Mouse (Mus musculus) heart, embryonic 12.5 days (tissue): ENCODE measurements around the gene Gm49355. TPM values are rescaled to one million over a fixed set of nuclear protein-coding genes. Genes with fewer than 3 reads are reported as not detected.

Experiments
- ATAC-seq: fragments of 200-750 bp; cut with Nextera tagmentation; 2 replicates; pipeline ENCODE4 v1.8.0; 2017; ENCODE audit warnings: moderate TSS enrichment, moderate library complexity; ENCODE audit not compliant: insufficient number of reproducible peaks, low FRiP score
- H3K27ac ChIP-seq: fragments of 300-500 bp; sonication (generic); 2 replicates; pipeline ENCODE4 v1.5.1; 2016; ENCODE audit warnings: mild to moderate bottlenecking, moderate library complexity; ENCODE audit not compliant: poor library complexity, severe bottlenecking
- H3K27me3 ChIP-seq: fragments of 300-500 bp; sonication (generic); replicated peaks from 2 replicates; pipeline ENCODE4 v1.6.1; 2016; ENCODE audit warnings: mild to moderate bottlenecking, moderate library complexity
- H3K36me3 ChIP-seq: fragments of 300-500 bp; sonication (generic); 2 replicates; pipeline ENCODE4 v1.6.1; 2016; ENCODE audit warnings: mild to moderate bottlenecking, moderate library complexity
- H3K4me1 ChIP-seq: fragments of 300-500 bp; sonication (generic); replicated peaks from 2 replicates; pipeline ENCODE4 v1.6.1; 2016; ENCODE audit warnings: mild to moderate bottlenecking
- H3K4me2 ChIP-seq: fragments of 300-500 bp; sonication (generic); 2 replicates; pipeline ENCODE4 v1.6.1; 2016; ENCODE audit warnings: mild to moderate bottlenecking, moderate library complexity
- H3K4me3 ChIP-seq: fragments of 300-500 bp; sonication (generic); 2 replicates; pipeline ENCODE4 v1.5.1; 2016; ENCODE audit warnings: mild to moderate bottlenecking
- H3K9ac ChIP-seq: fragments of 300-500 bp; sonication (generic); 2 replicates; pipeline ENCODE4 v1.6.1; 2016; ENCODE audit warnings: mild to moderate bottlenecking, moderate library complexity
- H3K9me3 ChIP-seq: fragments of 300-500 bp; sonication (generic); replicated peaks from 2 replicates; pipeline ENCODE4 v1.6.1; 2016; ENCODE audit warnings: mild to moderate bottlenecking, moderate library complexity
- WGBS: fragments of 180-500 bp; shearing (Covaris S2); methylation state at CpG from one replicate; pipeline ENCODE4 v1.1.7; 2016; 5-methylcytosine and 5-hydroxymethylcytosine counted together
- polyA plus RNA-seq: library from polyadenylated mRNA; unstranded; fragments of >200 nt; fragmentation: Nextera tagmentation; extraction: Ambion mirVana; gene quantifications from 2 replicates; pipeline ENCODE4 v1.2.1, GENCODE M21; 2016

Gm49355 gene
- polyA plus RNA-seq, 1 experiment from 2014 or later, result 0.14 TPM

DNA sequence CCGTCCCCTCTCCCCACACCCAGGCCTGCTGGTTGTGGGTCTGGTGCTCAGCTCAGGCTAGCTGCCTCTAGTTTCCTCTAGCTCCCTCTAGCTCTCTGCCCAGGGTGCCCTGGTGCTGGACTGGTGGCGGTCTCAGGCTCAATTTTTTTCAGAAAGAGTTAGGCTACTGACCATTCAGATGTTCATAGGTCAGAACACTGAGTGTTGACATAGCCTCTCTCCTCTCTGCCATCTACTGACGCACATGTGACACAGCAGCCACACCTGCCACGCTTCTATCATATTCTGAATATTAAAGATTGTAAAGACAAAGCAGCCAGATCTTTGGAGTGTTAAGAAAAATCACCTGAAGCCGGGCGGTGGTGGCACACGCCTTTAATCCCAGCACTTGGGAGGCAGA, 49.8 kb downstream of the Gm49355 start:
- H3K27me3 ChIP-seq, result peaks cover 53% of the 10 kb centered on the region
- H3K4me2 ChIP-seq, result no peak overlapping the region

DNA sequence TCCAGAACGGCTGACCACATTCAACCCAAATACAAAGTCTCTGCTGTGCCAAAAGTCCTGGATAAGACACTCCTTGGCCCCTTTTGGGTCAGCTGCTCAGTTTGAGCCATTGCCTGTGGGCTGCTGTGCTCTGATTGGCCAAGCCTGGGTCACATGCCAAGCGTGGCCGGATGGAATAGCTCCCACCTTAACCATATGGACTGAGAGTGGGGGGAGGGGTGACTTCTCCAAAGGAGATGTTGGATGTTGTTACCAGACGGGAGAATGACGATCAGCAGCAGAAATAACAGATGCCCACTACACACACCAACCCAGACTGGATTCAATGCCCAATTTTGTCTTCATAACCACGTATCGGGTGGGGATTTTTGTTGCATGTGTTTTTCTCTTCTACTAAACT, 51.1 kb downstream of the Gm49355 start:
- Histone ChIP-seq H3K4me3 (no peak overlapping the region), H3K9me3 (no peaks in the 10 kb centered on the region), H3K27me3 (peaks cover 64% of the 10 kb centered on the region), H3K4me2 (no peak overlapping the region), H3K27ac (no peak overlapping the region), H3K9ac (no peak overlapping the region), H3K36me3 (no peaks in the 10 kb centered on the region), H3K4me1 (no peaks in the 10 kb centered on the region)
- no peak for ATAC-seq
- 35% methylated on average over 7 of the region's 7 CpGs for WGBS

More for the DNA sequence above, 49.8 kb downstream of the Gm49355 start:
- no peak overlapping the region for H3K27ac ChIP-seq
- H3K9me3 ChIP-seq, result no peaks in the 10 kb centered on the region
- H3K4me3 ChIP-seq, result no peak overlapping the region
- 79% methylated on average over 7 of the region's 7 CpGs for WGBS
- no peak overlapping the region for H3K9ac ChIP-seq
- no peak for ATAC-seq
- H3K36me3 ChIP-seq, result no peaks in the 10 kb centered on the region
- no peaks in the 10 kb centered on the region for H3K4me1 ChIP-seq

GRCm38 (mm10) chr14:12337421-12337997, 53.7 kb downstream of the Gm49355 start:
- no peak for ATAC-seq
- H3K27me3 ChIP-seq, result peaks cover 87% of the 10 kb centered on the region
- no peak overlapping the region for H3K4me2 ChIP-seq
- WGBS, result 11% methylated on average over 8 of the region's 8 CpGs
- no peak overlapping the region for H3K9ac ChIP-seq
- no peak overlapping the region for H3K27ac ChIP-seq
- no peak overlapping the region for H3K4me3 ChIP-seq
- H3K4me1 ChIP-seq, result peaks cover 13% of the 10 kb centered on the region
- H3K36me3 ChIP-seq, result no peaks in the 10 kb centered on the region
- H3K9me3 ChIP-seq, result no peaks in the 10 kb centered on the region

DNA sequence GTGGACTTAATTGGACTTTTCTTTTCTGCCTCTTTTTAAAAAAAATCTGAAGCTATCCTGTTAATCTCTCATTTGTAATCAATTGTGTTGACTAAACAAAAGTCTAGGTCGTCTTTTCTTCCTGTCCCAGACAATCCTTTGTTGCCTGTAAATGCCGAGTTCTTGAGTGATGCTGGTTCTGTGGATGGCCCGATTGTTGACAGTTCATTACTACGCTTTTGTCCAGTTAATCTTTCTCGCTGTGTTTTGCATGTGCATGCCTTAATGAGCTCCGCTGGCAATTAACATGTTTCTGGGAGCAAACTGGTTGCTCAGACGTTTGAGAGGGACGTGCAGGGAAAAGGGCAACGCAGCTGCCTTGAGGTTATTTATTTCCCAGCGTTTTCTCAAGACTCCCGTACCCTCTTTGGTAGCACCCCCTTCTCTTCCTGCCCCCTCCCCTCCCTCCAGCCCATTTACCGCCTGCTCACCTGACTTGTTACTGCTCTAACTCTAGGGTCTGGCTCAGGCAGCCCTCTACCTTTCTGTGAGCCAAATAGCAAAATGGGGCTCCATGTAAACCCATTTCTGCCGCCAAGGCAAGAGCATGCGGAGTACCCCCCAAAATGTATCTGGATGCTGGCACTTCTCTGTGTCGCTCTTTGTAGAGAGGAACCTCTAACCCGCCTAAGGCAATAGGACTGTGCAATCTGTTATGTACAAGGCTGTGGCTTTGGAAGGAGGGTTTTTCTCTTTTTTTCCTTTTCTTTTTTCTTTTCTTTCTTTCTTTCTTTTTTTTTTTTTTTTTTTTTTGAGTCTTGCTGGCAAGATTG, 54.4 kb downstream of the Gm49355 start:
- ATAC-seq, result no peak
- peaks cover 85% of the 10 kb centered on the region for H3K27me3 ChIP-seq
- H3K4me1 ChIP-seq, result peaks cover 13% of the 10 kb centered on the region
- H3K27ac ChIP-seq, result no peak overlapping the region
- H3K9me3 ChIP-seq, result no peaks in the 10 kb centered on the region
- no peak overlapping the region for H3K9ac ChIP-seq
- no peak overlapping the region for H3K4me3 ChIP-seq
- WGBS, result 3% methylated on average over 16 of the region's 16 CpGs
- H3K4me2 ChIP-seq, result no peak overlapping the region
- H3K36me3 ChIP-seq, result no peaks in the 10 kb centered on the region

DNA sequence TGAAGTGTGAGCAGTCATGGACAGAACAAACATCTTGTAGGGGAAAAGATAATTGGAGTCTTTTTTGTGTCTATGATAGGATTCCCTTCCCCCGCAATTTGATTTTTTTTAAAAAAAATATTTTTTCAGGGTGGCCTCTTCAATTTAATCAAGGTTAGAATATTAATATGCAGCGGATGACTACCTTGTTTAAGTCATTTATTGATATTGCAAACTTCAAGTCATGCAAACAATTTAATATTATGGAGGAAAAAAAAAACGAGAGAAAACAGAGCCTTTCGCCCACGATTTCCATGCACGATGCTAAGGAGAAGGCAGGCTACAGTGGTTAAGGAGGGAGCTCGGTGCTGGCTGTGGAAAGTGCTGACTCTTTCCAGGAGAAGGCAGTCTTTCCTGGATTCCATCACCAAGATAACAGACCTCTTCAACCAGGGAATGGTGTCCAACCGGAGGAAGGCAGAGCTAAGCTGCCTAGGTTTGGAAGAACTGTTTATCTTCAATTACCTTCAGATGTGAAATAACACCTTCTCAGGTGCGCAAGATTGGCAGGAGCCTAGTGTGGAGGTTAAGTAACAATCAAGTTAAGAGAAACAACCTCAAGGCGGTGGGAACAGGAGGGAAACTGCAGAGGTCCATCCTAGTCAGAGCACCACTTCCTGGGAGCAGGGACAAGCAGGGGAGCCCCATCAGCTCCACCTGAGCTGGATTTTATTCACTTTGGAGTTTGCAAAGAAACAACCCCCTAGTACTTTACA, 55.2 kb downstream of the Gm49355 start:
- WGBS, result 1% methylated on average over 10 of the region's 10 CpGs
- Histone ChIP-seq H3K9ac (no peak overlapping the region), H3K27me3 (peaks cover 88% of the 10 kb centered on the region), H3K4me3 (no peak overlapping the region), H3K36me3 (no peaks in the 10 kb centered on the region), H3K27ac (no peak overlapping the region), H3K4me1 (peaks cover 13% of the 10 kb centered on the region), H3K9me3 (no peaks in the 10 kb centered on the region), H3K4me2 (no peak overlapping the region)
- ATAC-seq, result no peak

DNA sequence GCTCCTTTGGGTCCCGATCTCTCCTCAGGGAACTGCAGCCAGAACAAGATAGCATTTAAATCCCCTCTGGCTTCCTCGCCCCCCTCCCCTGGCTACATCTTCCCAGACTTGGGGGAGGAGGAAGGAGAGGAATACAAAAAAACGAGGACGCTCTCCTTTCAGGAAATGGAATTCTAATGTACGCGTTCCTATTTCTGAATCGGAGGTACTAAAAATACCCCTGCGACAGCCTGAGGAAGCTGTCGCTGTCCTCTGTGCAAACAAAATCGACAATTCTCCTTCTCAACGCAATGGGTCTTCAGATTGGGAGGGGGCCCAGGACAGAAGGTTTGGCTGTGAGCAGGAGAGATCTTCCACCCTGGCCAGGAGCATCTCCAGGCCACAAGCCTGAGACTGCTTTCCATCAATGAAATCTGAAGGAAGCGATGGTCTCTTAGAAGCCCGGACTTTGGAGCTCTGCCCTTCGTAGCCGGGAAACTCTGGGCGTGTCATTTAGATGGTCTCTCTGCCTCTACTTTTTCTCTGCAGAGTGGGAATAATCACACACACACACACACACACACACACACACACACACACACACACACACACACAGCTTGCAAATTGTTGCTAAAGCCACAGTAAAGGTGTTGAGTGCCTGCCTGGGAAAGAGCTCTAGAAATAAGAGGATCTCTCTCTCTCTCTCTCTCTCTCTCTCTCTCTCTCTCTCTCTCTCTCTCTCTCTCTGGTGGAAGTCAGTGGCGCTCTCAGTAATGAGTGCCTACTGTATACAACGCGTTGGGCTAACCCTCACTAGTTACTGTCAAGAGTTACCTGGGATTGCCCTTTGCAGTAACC, 56.7 kb downstream of the Gm49355 start:
- no peaks in the 10 kb centered on the region for H3K9me3 ChIP-seq
- H3K36me3 ChIP-seq, result no peaks in the 10 kb centered on the region
- H3K4me1 ChIP-seq, result peaks cover 24% of the 10 kb centered on the region
- H3K4me2 ChIP-seq, result peak overlapping the region; percentile 45
- H3K27ac ChIP-seq, result no peak overlapping the region
- no peak overlapping the region for H3K9ac ChIP-seq
- H3K27me3 ChIP-seq, result peaks cover 88% of the 10 kb centered on the region
- peak overlapping the region; percentile 23 for H3K4me3 ChIP-seq
- ATAC-seq, result no peak
- WGBS, result under 1% methylated on average over 19 of the region's 19 CpGs

- peak overlapping the region; percentile 41 for H3K4me2 ChIP-seq
- peaks cover 88% of the 10 kb centered on the region for H3K27me3 ChIP-seq
- no peaks in the 10 kb centered on the region for H3K9me3 ChIP-seq
- no peak overlapping the region for H3K9ac ChIP-seq
- H3K27ac ChIP-seq, result no peak overlapping the region
- peaks cover 30% of the 10 kb centered on the region for H3K4me1 ChIP-seq
- under 1% methylated on average over 42 of the region's 42 CpGs for WGBS
- no peak for ATAC-seq
- H3K4me3 ChIP-seq, result peak overlapping the region; percentile 23
- H3K36me3 ChIP-seq, result no peaks in the 10 kb centered on the region
Observed at GRCm38 (mm10) chr14:12341075-12341788, 57.5 kb downstream of the Gm49355 start.

GRCm38 (mm10) chr14:12341789-12342457, 58.1 kb downstream of the Gm49355 start:
- H3K4me3 ChIP-seq, result no peak overlapping the region
- no peaks in the 10 kb centered on the region for H3K9me3 ChIP-seq
- 3% methylated on average over 24 of the region's 24 CpGs for WGBS
- H3K4me2 ChIP-seq, result no peak overlapping the region
- H3K36me3 ChIP-seq, result no peaks in the 10 kb centered on the region
- ATAC-seq, result no peak
- peaks cover 88% of the 10 kb centered on the region for H3K27me3 ChIP-seq
- no peak overlapping the region for H3K27ac ChIP-seq
- peaks cover 30% of the 10 kb centered on the region for H3K4me1 ChIP-seq
- H3K9ac ChIP-seq, result no peak overlapping the region

GRCm38 (mm10) chr14:12342458-12343131, 58.8 kb downstream of the Gm49355 start:
- 2% methylated on average over 23 of the region's 23 CpGs for WGBS
- no peak for ATAC-seq
- H3K4me3 ChIP-seq, result no peak overlapping the region

More at GRCm38 (mm10) chr14:12342458-12343131, 58.8 kb downstream of the Gm49355 start:
- Histone ChIP-seq H3K27ac (no peak overlapping the region), H3K27me3 (peaks cover 88% of the 10 kb centered on the region), H3K36me3 (no peaks in the 10 kb centered on the region), H3K9me3 (no peaks in the 10 kb centered on the region), H3K4me2 (no peak overlapping the region), H3K9ac (no peak overlapping the region), H3K4me1 (peaks cover 30% of the 10 kb centered on the region)
